Mouse (Mus musculus): Measurements from ENCODE around the gene Cdk5rap3. TPM values are rescaled to one million over a fixed set of nuclear protein-coding genes. Genes with fewer than 3 reads are reported as not detected.
A peak's percentile ranks its signal among the peaks of the same experiment; 100 is the strongest.

Cdk5rap3 gene
- polyA plus RNA-seq (2015; fragmentation: Nextera tagmentation; extraction: Ambion mirVana) = 103 and 106 TPM in 2 replicates

- H3K27ac ChIP-seq (ENCODE audit: low read length) = peak within 1 kb of the TSS; percentile 48
- peak within 1 kb of the TSS; percentile 74 for H3K9ac ChIP-seq (replicated peaks; ENCODE audit: low read depth, low read length)
- no peaks in the 10 kb centered on the region for H3K9me3 ChIP-seq (ENCODE audit: control insufficient read depth, low read length)
- WGBS = under 1% methylated on average over 55 of the region's 55 CpGs
- ATAC-seq = peak; percentile 98
- H3K27me3 ChIP-seq (replicated peaks; ENCODE audit: control insufficient read depth, insufficient read depth, low read length) = peaks cover 3% of the 10 kb centered on the region; the same call in 1 of the 2 replicates
- H3K4me3 ChIP-seq (replicated peaks; ENCODE audit: low read length) = peak within 1 kb of the TSS; percentile 84
- H3K4me1 ChIP-seq (replicated peaks; ENCODE audit: control insufficient read depth, insufficient read depth, low read length) = peaks cover 9% of the 10 kb centered on the region
- H3K4me2 ChIP-seq (ENCODE audit: low read length) = peak within 1 kb of the TSS; percentile 77
- no peaks in the 10 kb centered on the region for H3K36me3 ChIP-seq (ENCODE audit: control insufficient read depth, insufficient read depth)
Observed at GRCm38 (mm10) chr11:96916044-96916884, at the start of gene Cdk5rap3. Gene Cdk5rap3, minus strand, starts transcription at chr11:96916496.

DNA sequence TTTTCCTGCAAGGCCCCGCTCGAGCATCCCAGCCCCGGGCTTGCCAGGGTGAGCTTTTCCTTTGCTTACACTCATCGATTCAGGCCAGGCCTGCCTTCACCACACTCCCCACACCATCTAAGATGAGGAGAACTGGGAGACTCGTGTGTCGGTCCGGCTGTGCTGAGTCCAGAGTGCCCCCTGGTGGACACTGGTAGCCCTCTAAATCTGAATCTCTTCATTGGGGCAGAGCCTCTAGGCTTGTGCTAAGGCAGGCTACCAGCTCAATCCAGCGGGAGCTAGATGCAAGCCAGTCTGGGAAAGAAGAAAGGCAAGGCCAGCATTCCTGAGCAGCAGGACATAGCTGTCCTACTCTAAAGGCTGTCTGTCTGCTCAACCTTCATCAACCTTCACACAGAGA, 47.3 kb upstream of the Cdk5rap3 start:
- 17% methylated on average over 8 of the region's 8 CpGs for WGBS
- Histone ChIP-seq H3K4me2 (ENCODE audit: low read length) (no peak overlapping the region), H3K27ac (ENCODE audit: low read length) (no peak overlapping the region), H3K9ac (replicated peaks; ENCODE audit: low read depth, low read length) (no peak overlapping the region), H3K4me1 (replicated peaks; ENCODE audit: control insufficient read depth, insufficient read depth, low read length) (no peaks in the 10 kb centered on the region), H3K27me3 (replicated peaks; ENCODE audit: control insufficient read depth, insufficient read depth, low read length) (no peaks in the 10 kb centered on the region), H3K9me3 (ENCODE audit: control insufficient read depth, low read length) (no peaks in the 10 kb centered on the region), H3K36me3 (ENCODE audit: control insufficient read depth, insufficient read depth) (peaks cover 4% of the 10 kb centered on the region), H3K4me3 (replicated peaks; ENCODE audit: low read length) (no peak overlapping the region)
- peak; percentile 75 for ATAC-seq

- no peaks in the 10 kb centered on the region for H3K9me3 ChIP-seq (ENCODE audit: control insufficient read depth, low read length)
- H3K27me3 ChIP-seq (replicated peaks; ENCODE audit: control insufficient read depth, insufficient read depth, low read length) = no peaks in the 10 kb centered on the region
- H3K27ac ChIP-seq (ENCODE audit: low read length) = no peak overlapping the region
- 93% methylated on average over 10 of the region's 10 CpGs for WGBS
- peaks cover 12% of the 10 kb centered on the region for H3K36me3 ChIP-seq (ENCODE audit: control insufficient read depth, insufficient read depth)
- H3K9ac ChIP-seq (replicated peaks; ENCODE audit: low read depth, low read length) = no peak overlapping the region
- no peak overlapping the region for H3K4me3 ChIP-seq (replicated peaks; ENCODE audit: low read length)
- H3K4me1 ChIP-seq (replicated peaks; ENCODE audit: control insufficient read depth, insufficient read depth, low read length) = no peaks in the 10 kb centered on the region
- ATAC-seq = no peak
- no peak overlapping the region for H3K4me2 ChIP-seq (ENCODE audit: low read length)
Observed at GRCm38 (mm10) chr11:96957061-96957805, 40.9 kb upstream of the Cdk5rap3 start.

DNA sequence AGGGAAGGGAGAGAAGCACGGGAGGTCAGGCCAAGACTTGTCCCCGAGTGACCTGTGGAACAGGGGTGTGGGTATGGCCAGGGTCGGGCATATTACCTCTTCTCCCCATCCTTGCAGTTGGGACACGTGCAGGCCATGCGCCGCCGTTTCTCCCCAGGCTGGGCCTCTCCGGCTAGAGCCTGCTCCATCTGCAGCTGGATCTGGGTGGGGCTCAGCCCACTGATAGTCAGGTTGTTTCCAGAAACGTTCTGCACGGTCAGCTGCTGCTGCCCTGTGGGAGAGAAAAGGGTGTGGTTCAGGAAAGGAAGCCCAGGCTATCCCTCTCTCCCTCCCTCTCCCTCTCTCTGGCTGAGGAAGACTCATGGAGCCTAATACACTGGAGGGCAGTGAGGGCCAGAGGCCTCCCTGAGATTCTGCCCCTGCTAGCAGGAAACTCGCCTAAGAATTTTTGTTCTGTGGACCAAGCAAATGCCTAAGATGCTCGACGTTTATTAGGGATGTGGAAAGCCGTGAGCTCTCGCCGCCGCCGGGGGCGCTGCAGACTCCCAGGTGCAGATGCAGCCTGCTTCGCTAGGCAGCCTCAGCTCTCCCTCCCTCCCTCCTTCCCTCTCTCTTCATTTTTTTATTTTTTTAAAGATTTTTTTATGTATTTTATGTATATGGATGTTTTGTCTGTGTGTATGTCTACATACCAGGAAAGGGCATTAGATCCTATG, 39.9 kb upstream of the Cdk5rap3 start:
- Histone ChIP-seq H3K4me1 (replicated peaks; ENCODE audit: control insufficient read depth, insufficient read depth, low read length) (no peaks in the 10 kb centered on the region), H3K4me3 (replicated peaks; ENCODE audit: low read length) (no peak overlapping the region), H3K9me3 (ENCODE audit: control insufficient read depth, low read length) (no peaks in the 10 kb centered on the region), H3K4me2 (ENCODE audit: low read length) (no peak overlapping the region), H3K27me3 (replicated peaks; ENCODE audit: control insufficient read depth, insufficient read depth, low read length) (no peaks in the 10 kb centered on the region), H3K27ac (ENCODE audit: low read length) (no peak overlapping the region), H3K36me3 (ENCODE audit: control insufficient read depth, insufficient read depth) (peaks cover 7% of the 10 kb centered on the region), H3K9ac (replicated peaks; ENCODE audit: low read depth, low read length) (no peak overlapping the region)
- WGBS = 63% methylated on average over 20 of the region's 20 CpGs
- ATAC-seq = no peak

GRCm38 (mm10) chr11:96955094-96955493, 38.8 kb upstream of the Cdk5rap3 start:
- Histone ChIP-seq H3K9ac (replicated peaks; ENCODE audit: low read depth, low read length) (no peak overlapping the region), H3K4me3 (replicated peaks; ENCODE audit: low read length) (no peak overlapping the region), H3K27me3 (replicated peaks; ENCODE audit: control insufficient read depth, insufficient read depth, low read length) (no peaks in the 10 kb centered on the region), H3K4me1 (replicated peaks; ENCODE audit: control insufficient read depth, insufficient read depth, low read length) (no peaks in the 10 kb centered on the region), H3K27ac (ENCODE audit: low read length) (no peak overlapping the region), H3K4me2 (ENCODE audit: low read length) (no peak overlapping the region), H3K36me3 (ENCODE audit: control insufficient read depth, insufficient read depth) (peaks cover 10% of the 10 kb centered on the region), H3K9me3 (ENCODE audit: control insufficient read depth, low read length) (no peaks in the 10 kb centered on the region)
- no peak for ATAC-seq
- WGBS = 94% methylated on average over 4 of the region's 4 CpGs

- H3K27ac ChIP-seq (ENCODE audit: low read length) = no peak overlapping the region
- no peak for ATAC-seq
- H3K36me3 ChIP-seq (ENCODE audit: control insufficient read depth, insufficient read depth) = peaks cover 10% of the 10 kb centered on the region
- H3K9ac ChIP-seq (replicated peaks; ENCODE audit: low read depth, low read length) = no peak overlapping the region
- H3K4me1 ChIP-seq (replicated peaks; ENCODE audit: control insufficient read depth, insufficient read depth, low read length) = no peaks in the 10 kb centered on the region
- H3K27me3 ChIP-seq (replicated peaks; ENCODE audit: control insufficient read depth, insufficient read depth, low read length) = no peaks in the 10 kb centered on the region
- H3K4me2 ChIP-seq (ENCODE audit: low read length) = no peak overlapping the region
- H3K9me3 ChIP-seq (ENCODE audit: control insufficient read depth, low read length) = no peaks in the 10 kb centered on the region
- WGBS = 77% methylated on average over 6 of the region's 6 CpGs
- no peak overlapping the region for H3K4me3 ChIP-seq (replicated peaks; ENCODE audit: low read length)
Observed at GRCm38 (mm10) chr11:96952896-96953295, 36.6 kb upstream of the Cdk5rap3 start.

DNA sequence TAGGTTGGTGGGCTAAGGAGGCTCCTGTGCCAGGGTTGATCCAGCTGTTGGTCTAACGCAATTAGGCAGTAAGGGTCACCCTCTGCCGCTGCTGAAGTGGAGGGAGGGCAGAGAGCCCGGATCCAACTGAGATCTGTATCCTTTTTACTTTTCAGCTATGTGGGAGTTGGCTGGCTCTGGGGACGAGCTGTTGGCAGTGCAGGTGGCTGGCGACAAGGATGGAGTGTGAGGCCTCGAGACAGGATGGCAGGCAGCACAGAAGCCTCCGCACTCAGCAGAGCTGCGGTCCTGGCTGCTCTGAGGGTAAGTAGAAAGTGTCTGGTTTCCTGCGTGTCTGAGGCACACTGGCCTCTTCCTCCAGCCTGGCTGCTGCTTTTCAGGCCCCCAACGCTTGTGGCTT, 36.1 kb upstream of the Cdk5rap3 start:
- Histone ChIP-seq H3K4me2 (ENCODE audit: low read length) (no peak overlapping the region), H3K36me3 (ENCODE audit: control insufficient read depth, insufficient read depth) (peaks cover 10% of the 10 kb centered on the region), H3K27me3 (replicated peaks; ENCODE audit: control insufficient read depth, insufficient read depth, low read length) (no peaks in the 10 kb centered on the region), H3K9ac (replicated peaks; ENCODE audit: low read depth, low read length) (no peak overlapping the region), H3K4me1 (replicated peaks; ENCODE audit: control insufficient read depth, insufficient read depth, low read length) (no peaks in the 10 kb centered on the region), H3K9me3 (ENCODE audit: control insufficient read depth, low read length) (no peaks in the 10 kb centered on the region), H3K4me3 (replicated peaks; ENCODE audit: low read length) (no peak overlapping the region), H3K27ac (ENCODE audit: low read length) (no peak overlapping the region)
- no peak for ATAC-seq
- 82% methylated on average over 10 of the region's 10 CpGs for WGBS

GRCm38 (mm10) chr11:96950767-96951166, 34.5 kb upstream of the Cdk5rap3 start:
- WGBS = 99% methylated on average over 3 of the region's 3 CpGs
- no peak overlapping the region for H3K9ac ChIP-seq (replicated peaks; ENCODE audit: low read depth, low read length)
- no peaks in the 10 kb centered on the region for H3K27me3 ChIP-seq (replicated peaks; ENCODE audit: control insufficient read depth, insufficient read depth, low read length)
- peaks cover 10% of the 10 kb centered on the region for H3K36me3 ChIP-seq (ENCODE audit: control insufficient read depth, insufficient read depth)
- H3K4me1 ChIP-seq (replicated peaks; ENCODE audit: control insufficient read depth, insufficient read depth, low read length) = 0 out of 2 replicates have a peak, but pooled peaks cover 7% of the 10 kb centered on the region
- H3K4me3 ChIP-seq (replicated peaks; ENCODE audit: low read length) = no peak overlapping the region
- ATAC-seq = no peak
- H3K27ac ChIP-seq (ENCODE audit: low read length) = no peak overlapping the region
- H3K4me2 ChIP-seq (ENCODE audit: low read length) = no peak overlapping the region
- no peaks in the 10 kb centered on the region for H3K9me3 ChIP-seq (ENCODE audit: control insufficient read depth, low read length)

- H3K4me1 ChIP-seq (replicated peaks; ENCODE audit: control insufficient read depth, insufficient read depth, low read length) = peaks cover 20% of the 10 kb centered on the region
- H3K27me3 ChIP-seq (replicated peaks; ENCODE audit: control insufficient read depth, insufficient read depth, low read length) = no peaks in the 10 kb centered on the region
- no peaks in the 10 kb centered on the region for H3K9me3 ChIP-seq (ENCODE audit: control insufficient read depth, low read length)
- no peak overlapping the region for H3K4me3 ChIP-seq (replicated peaks; ENCODE audit: low read length)
- no peak for ATAC-seq
- H3K36me3 ChIP-seq (ENCODE audit: control insufficient read depth, insufficient read depth) = peaks cover 5% of the 10 kb centered on the region; the same call in 1 of the 2 replicates
- no peak overlapping the region for H3K9ac ChIP-seq (replicated peaks; ENCODE audit: low read depth, low read length)
- no peak overlapping the region for H3K27ac ChIP-seq (ENCODE audit: low read length)
- no peak overlapping the region for H3K4me2 ChIP-seq (ENCODE audit: low read length)
- WGBS = 89% methylated on average over 4 of the region's 4 CpGs
Observed at GRCm38 (mm10) chr11:96947849-96948248, 31.6 kb upstream of the Cdk5rap3 start.
